Mouse (Mus musculus): ENCODE measurements around the gene Skil.

DNA sequence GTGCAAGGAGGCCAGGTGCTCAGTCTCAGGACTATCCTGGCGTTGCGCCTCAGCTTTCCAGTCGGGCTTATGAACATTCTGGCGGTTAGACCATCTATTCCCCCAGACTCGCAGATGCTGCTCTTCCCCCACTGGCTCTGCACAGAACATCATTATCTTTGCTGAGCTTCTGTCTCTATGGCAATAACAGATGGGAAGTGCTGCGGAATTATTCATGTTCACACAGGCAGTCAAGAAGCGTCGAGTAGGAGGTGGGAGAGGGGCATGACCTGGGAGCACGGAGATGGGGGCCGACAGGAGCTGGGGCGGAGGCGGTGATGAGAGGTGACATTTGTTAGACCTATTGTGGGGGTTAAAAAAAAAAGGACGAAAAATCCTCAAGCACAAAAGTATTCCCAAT is 1.7 kb upstream of the Skil start:
- TF ChIP-seq CTCF (IDR thresholded peaks at IDR 0.05; ENCODE audit: extremely low read depth, insufficient read depth, low read length) (no peak), POLR2A (IDR thresholded peaks at IDR 0.05; ENCODE audit: extremely low read depth, insufficient read depth, low read length) (no peak)
